Mouse (Mus musculus) forebrain, embryonic 12.5 days (tissue): ENCODE results near the gene Agbl3. TPM values are rescaled to one million over a fixed set of nuclear protein-coding genes. Genes with fewer than 3 reads are reported as not detected.

Experiments
- ATAC-seq: fragments of 200-750 bp; cut with Nextera tagmentation; 2 replicates; pipeline ENCODE4 v1.8.0; 2017; ENCODE audit warnings: moderate TSS enrichment; ENCODE audit not compliant: low FRiP score
- H3K27ac ChIP-seq: fragments of 300-500 bp; sonication (generic); 2 replicates; pipeline ENCODE4 v1.5.1; 2016; ENCODE audit warnings: mild to moderate bottlenecking
- H3K27me3 ChIP-seq: fragments of 300-500 bp; sonication (generic); 2 replicates; pipeline ENCODE4 v1.6.1; 2016; ENCODE audit warnings: mild to moderate bottlenecking
- H3K36me3 ChIP-seq: fragments of 300-500 bp; sonication (generic); replicated peaks from 2 replicates; pipeline ENCODE4 v1.6.1; 2016; ENCODE audit warnings: mild to moderate bottlenecking
- H3K4me1 ChIP-seq: fragments of 300-500 bp; sonication (generic); 2 replicates; pipeline ENCODE4 v1.6.1; 2016
- H3K4me2 ChIP-seq: fragments of 300-500 bp; sonication (generic); 2 replicates; pipeline ENCODE4 v1.6.1; 2016; ENCODE audit warnings: mild to moderate bottlenecking, moderate library complexity
- H3K4me3 ChIP-seq: fragments of 300-500 bp; sonication (generic); replicated peaks from 2 replicates; pipeline ENCODE4 v1.5.1; 2016; ENCODE audit warnings: mild to moderate bottlenecking
- H3K9ac ChIP-seq: fragments of 300-500 bp; sonication (generic); 2 replicates; pipeline ENCODE4 v1.6.1; 2016; ENCODE audit warnings: mild to moderate bottlenecking
- H3K9me3 ChIP-seq: fragments of 300-500 bp; sonication (generic); 2 replicates; pipeline ENCODE4 v1.6.1; 2016
- WGBS: fragments of 180-500 bp; shearing (Covaris S2); methylation state at CpG from one replicate; pipeline ENCODE4 v1.1.7; 2016; 5-methylcytosine and 5-hydroxymethylcytosine counted together
- polyA plus RNA-seq: library from polyadenylated mRNA; unstranded; fragments of >200 nt; fragmentation: Nextera tagmentation; extraction: Ambion mirVana; gene quantifications from 2 replicates; pipeline ENCODE4 v1.2.1, GENCODE M21; 2016

Gene Agbl3
- polyA plus RNA-seq, 1 experiment from 2014 or later = 5.2 TPM

GRCm38 (mm10) chr6:34903851-34904250 lies 123.6 kb downstream of the Agbl3 start:
- no peak overlapping the region for H3K9ac ChIP-seq
- H3K36me3 ChIP-seq = peaks cover 69% of the 10 kb centered on the region
- no peaks in the 10 kb centered on the region for H3K27me3 ChIP-seq
- H3K9me3 ChIP-seq = no peaks in the 10 kb centered on the region
- H3K4me3 ChIP-seq = no peak overlapping the region
- ATAC-seq = no peak
- peaks cover 6% of the 10 kb centered on the region; the same call in 1 of the 2 replicates for H3K4me1 ChIP-seq
- H3K4me2 ChIP-seq = no peak overlapping the region
- WGBS = 88% methylated on average over 10 of the region's 10 CpGs
- no peak overlapping the region for H3K27ac ChIP-seq

DNA sequence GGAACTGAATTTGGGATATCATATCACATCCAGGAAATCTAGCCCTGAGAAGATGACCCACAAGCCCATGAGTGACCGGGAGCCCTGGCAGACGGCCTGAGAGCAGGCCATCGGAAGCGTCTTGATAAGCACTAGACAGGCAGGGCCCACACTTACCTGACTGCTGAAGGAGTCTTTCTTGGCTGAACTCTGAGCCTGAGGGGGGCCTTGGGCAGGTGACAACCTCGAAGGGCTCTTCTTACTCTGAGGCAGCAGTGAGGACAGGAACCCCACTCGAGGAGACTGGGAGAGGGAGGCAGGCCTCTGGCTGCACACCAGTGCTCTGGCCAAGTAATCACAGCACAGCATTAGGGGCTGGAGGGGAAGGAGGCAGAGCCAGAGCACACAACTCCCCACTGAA lies 124.1 kb downstream of the Agbl3 start:
- WGBS = 90% methylated on average over 6 of the region's 6 CpGs
- no peak overlapping the region for H3K9ac ChIP-seq
- H3K4me2 ChIP-seq = no peak overlapping the region
- H3K9me3 ChIP-seq = no peaks in the 10 kb centered on the region
- peaks cover 65% of the 10 kb centered on the region for H3K36me3 ChIP-seq
- no peak for ATAC-seq
- H3K27me3 ChIP-seq = no peaks in the 10 kb centered on the region
- H3K4me1 ChIP-seq = peaks cover 9% of the 10 kb centered on the region
- no peak overlapping the region for H3K4me3 ChIP-seq
- no peak overlapping the region for H3K27ac ChIP-seq

- H3K4me1 ChIP-seq = peaks cover 17% of the 10 kb centered on the region
- WGBS = 83% methylated on average over 2 of the region's 2 CpGs
- no peak overlapping the region for H3K9ac ChIP-seq
- H3K4me3 ChIP-seq = no peak overlapping the region
- ATAC-seq = no peak
- no peaks in the 10 kb centered on the region for H3K27me3 ChIP-seq
- H3K27ac ChIP-seq = no peak overlapping the region
- H3K9me3 ChIP-seq = no peaks in the 10 kb centered on the region
- H3K4me2 ChIP-seq = no peak overlapping the region
- peaks cover 52% of the 10 kb centered on the region for H3K36me3 ChIP-seq
Measured at GRCm38 (mm10) chr6:34906125-34906524, 125.9 kb downstream of the Agbl3 start.

- H3K9ac ChIP-seq = no peak overlapping the region
- H3K36me3 ChIP-seq = peaks cover 48% of the 10 kb centered on the region
- no peak for ATAC-seq
- peaks cover 17% of the 10 kb centered on the region for H3K4me1 ChIP-seq
- H3K4me2 ChIP-seq = no peak overlapping the region
- H3K4me3 ChIP-seq = no peak overlapping the region
- no peaks in the 10 kb centered on the region for H3K27me3 ChIP-seq
- no peaks in the 10 kb centered on the region for H3K9me3 ChIP-seq
- WGBS = 96% methylated on average over 4 of the region's 4 CpGs
- no peak overlapping the region for H3K27ac ChIP-seq
Measured at GRCm38 (mm10) chr6:34906661-34907060, 126.4 kb downstream of the Agbl3 start.

GRCm38 (mm10) chr6:34907121-34907614 lies 126.9 kb downstream of the Agbl3 start:
- H3K4me3 ChIP-seq = no peak overlapping the region
- no peak overlapping the region for H3K27ac ChIP-seq
- H3K36me3 ChIP-seq = peaks cover 45% of the 10 kb centered on the region
- H3K9me3 ChIP-seq = no peaks in the 10 kb centered on the region
- 93% methylated on average over 2 of the region's 2 CpGs for WGBS
- H3K9ac ChIP-seq = no peak overlapping the region
- H3K4me2 ChIP-seq = no peak overlapping the region
- H3K4me1 ChIP-seq = peaks cover 12% of the 10 kb centered on the region
- ATAC-seq = no peak
- no peaks in the 10 kb centered on the region for H3K27me3 ChIP-seq

- no peak overlapping the region for H3K4me3 ChIP-seq
- H3K4me1 ChIP-seq = peaks cover 12% of the 10 kb centered on the region
- WGBS = 89% methylated on average over 18 of the region's 18 CpGs
- H3K27me3 ChIP-seq = no peaks in the 10 kb centered on the region
- no peak overlapping the region for H3K9ac ChIP-seq
- no peak for ATAC-seq
- no peak overlapping the region for H3K27ac ChIP-seq
- H3K36me3 ChIP-seq = peaks cover 42% of the 10 kb centered on the region
- H3K9me3 ChIP-seq = no peaks in the 10 kb centered on the region
- no peak overlapping the region for H3K4me2 ChIP-seq
Measured at GRCm38 (mm10) chr6:34907696-34908260, 127.5 kb downstream of the Agbl3 start.

Other genes with a start within 250 kb of the Agbl3 start
- gene Cald1, start 181.9 kb upstream of the Agbl3 start, polyA plus RNA-seq = 105 and 133 TPM in 2 replicates
- gene Tmem140, start 82.7 kb downstream of the Agbl3 start, polyA plus RNA-seq = 1.5 and 1.8 TPM in 2 replicates
- 16.4 and 16.8 TPM in 2 replicates for gene Cyren, start 97.6 kb downstream of the Agbl3 start, polyA plus RNA-seq
- gene Wdr91, start 130.4 kb downstream of the Agbl3 start, polyA plus RNA-seq = 11.0 and 12.3 TPM in 2 replicates
- not detected in 2 replicates for gene Stra8, start 139.7 kb downstream of the Agbl3 start, polyA plus RNA-seq
- gene Slc23a4, start 208.0 kb downstream of the Agbl3 start, polyA plus RNA-seq = 0.40 and 0.76 TPM in 2 replicates